Mouse (Mus musculus) heart, embryonic 10.5 days (tissue): Measurements from ENCODE around the gene Igfbp7. TPM values are rescaled to one million over a fixed set of nuclear protein-coding genes. Genes with fewer than 3 reads are reported as not detected.
A peak's percentile ranks its signal among the peaks of the same experiment; 100 is the strongest.

Source experiments
- DNase-seq: peaks from one replicate; pipeline ENCODE4 v3.0.0-alpha.2; 2017; ENCODE audit warnings: low spot score
- H3K27ac ChIP-seq: fragments of 300-500 bp; sonication (generic); 2 replicates; pipeline ENCODE4 v1.5.1; 2016; ENCODE audit warnings: mild to moderate bottlenecking
- H3K27me3 ChIP-seq: fragments of 300-500 bp; sonication (generic); 2 replicates; pipeline ENCODE4 v1.6.1; 2016; ENCODE audit warnings: mild to moderate bottlenecking; ENCODE audit not compliant: poor library complexity, insufficient read depth, severe bottlenecking
- H3K36me3 ChIP-seq: fragments of 300-500 bp; sonication (generic); 2 replicates; pipeline ENCODE4 v1.6.1; 2016; ENCODE audit warnings: mild to moderate bottlenecking, moderate library complexity
- H3K4me1 ChIP-seq: fragments of 300-500 bp; sonication (generic); 2 replicates; pipeline ENCODE4 v1.6.1; 2016; ENCODE audit warnings: mild to moderate bottlenecking
- H3K4me3 ChIP-seq: fragments of 300-500 bp; sonication (generic); 2 replicates; pipeline ENCODE4 v1.5.1; 2016; ENCODE audit warnings: mild to moderate bottlenecking, moderate library complexity
- H3K9me3 ChIP-seq: fragments of 300-500 bp; sonication (generic); 2 replicates; pipeline ENCODE4 v1.6.1; 2016; ENCODE audit warnings: mild to moderate bottlenecking, moderate library complexity
- WGBS: fragments of 180-500 bp; shearing (Covaris S2); methylation state at CpG from one replicate; pipeline ENCODE4 v1.1.7; 2016; 5-methylcytosine and 5-hydroxymethylcytosine counted together
- polyA plus RNA-seq: library from polyadenylated mRNA; unstranded; fragments of >200 nt; fragmentation: Nextera tagmentation; extraction: Ambion mirVana; gene quantifications from 2 replicates; pipeline ENCODE4 v1.2.1, GENCODE M21; 2016

Igfbp7 gene
- polyA plus RNA-seq, 1 experiment from 2014 or later: 16.6 TPM

- no peak overlapping the region for H3K27ac ChIP-seq
- peak overlapping the region; percentile 40; the same call in 1 of the 2 replicates for H3K4me3 ChIP-seq
- 10% methylated on average over 16 of the region's 16 CpGs for WGBS
- peak; percentile 92 for DNase-seq
- H3K4me1 ChIP-seq: peaks cover 20% of the 10 kb centered on the region
- H3K27me3 ChIP-seq: peaks cover 6% of the 10 kb centered on the region
- no peaks in the 10 kb centered on the region for H3K9me3 ChIP-seq
- H3K36me3 ChIP-seq: peaks cover 19% of the 10 kb centered on the region
Observed at GRCm38 (mm10) chr5:77354361-77354787, 53.5 kb downstream of the Igfbp7 start.

GRCm38 (mm10) chr5:77351691-77352090 lies 56.1 kb downstream of the Igfbp7 start:
- Histone ChIP-seq H3K27me3 (peaks cover 6% of the 10 kb centered on the region), H3K36me3 (peaks cover 46% of the 10 kb centered on the region), H3K4me3 (no peak overlapping the region), H3K27ac (no peak overlapping the region), H3K4me1 (peaks cover 6% of the 10 kb centered on the region; the same call in 1 of the 2 replicates), H3K9me3 (no peaks in the 10 kb centered on the region)
- 84% methylated on average over 9 of the region's 9 CpGs for WGBS
- DNase-seq: no peak

GRCm38 (mm10) chr5:77349971-77350658 lies 57.7 kb downstream of the Igfbp7 start:
- 90% methylated on average over 15 of the region's 15 CpGs for WGBS
- H3K36me3 ChIP-seq: peaks cover 61% of the 10 kb centered on the region

GRCm38 (mm10) chr5:77348901-77349300 lies 58.9 kb downstream of the Igfbp7 start:
- Histone ChIP-seq H3K4me1 (no peaks in the 10 kb centered on the region), H3K27ac (no peak overlapping the region), H3K27me3 (no peaks in the 10 kb centered on the region), H3K36me3 (peaks cover 72% of the 10 kb centered on the region), H3K9me3 (no peaks in the 10 kb centered on the region), H3K4me3 (no peak overlapping the region)
- 96% methylated on average over 8 of the region's 8 CpGs for WGBS
- DNase-seq: no peak

More at GRCm38 (mm10) chr5:77349971-77350658, 57.7 kb downstream of the Igfbp7 start:
- H3K27me3 ChIP-seq: peaks cover under 1% of the 10 kb centered on the region; the same call in 1 of the 2 replicates
- no peaks in the 10 kb centered on the region for H3K9me3 ChIP-seq
- no peak for DNase-seq
- no peak overlapping the region for H3K27ac ChIP-seq
- H3K4me1 ChIP-seq: peaks cover under 1% of the 10 kb centered on the region; the same call in 1 of the 2 replicates
- H3K4me3 ChIP-seq: no peak overlapping the region

GRCm38 (mm10) chr5:77340033-77340432 lies 67.8 kb downstream of the Igfbp7 start:
- Histone ChIP-seq H3K27me3 (no peaks in the 10 kb centered on the region), H3K9me3 (no peaks in the 10 kb centered on the region), H3K27ac (no peak overlapping the region), H3K4me1 (no peaks in the 10 kb centered on the region), H3K36me3 (peaks cover 88% of the 10 kb centered on the region), H3K4me3 (no peak overlapping the region)
- WGBS: 91% methylated on average over 4 of the region's 4 CpGs
- DNase-seq: no peak

- DNase-seq: no peak
- Histone ChIP-seq H3K4me1 (no peaks in the 10 kb centered on the region), H3K36me3 (peaks cover 95% of the 10 kb centered on the region), H3K4me3 (no peak overlapping the region), H3K9me3 (no peaks in the 10 kb centered on the region), H3K27ac (no peak overlapping the region), H3K27me3 (no peaks in the 10 kb centered on the region)
- 83% methylated on average over 5 of the region's 5 CpGs for WGBS
Observed at GRCm38 (mm10) chr5:77330154-77330553, 77.7 kb downstream of the Igfbp7 start.

- H3K4me3 ChIP-seq: no peak overlapping the region
- peaks cover 96% of the 10 kb centered on the region for H3K36me3 ChIP-seq
- H3K27ac ChIP-seq: no peak overlapping the region
- no peaks in the 10 kb centered on the region for H3K27me3 ChIP-seq
- no peaks in the 10 kb centered on the region for H3K9me3 ChIP-seq
- H3K4me1 ChIP-seq: no peaks in the 10 kb centered on the region
- WGBS: 74% methylated on average over 1 of the region's 1 CpGs
- no peak for DNase-seq
Observed at GRCm38 (mm10) chr5:77324936-77325335, 82.9 kb downstream of the Igfbp7 start.

- H3K36me3 ChIP-seq: peaks cover 68% of the 10 kb centered on the region
- H3K4me3 ChIP-seq: no peak overlapping the region
- H3K9me3 ChIP-seq: no peaks in the 10 kb centered on the region
- no peaks in the 10 kb centered on the region for H3K27me3 ChIP-seq
- no peak for DNase-seq
- WGBS: 89% methylated on average over 6 of the region's 6 CpGs
- peaks cover 7% of the 10 kb centered on the region; the same call in 1 of the 2 replicates for H3K4me1 ChIP-seq
- no peak overlapping the region for H3K27ac ChIP-seq
Observed at GRCm38 (mm10) chr5:77314986-77315385, 92.9 kb downstream of the Igfbp7 start.

- peaks cover 63% of the 10 kb centered on the region for H3K36me3 ChIP-seq
- peaks cover 11% of the 10 kb centered on the region for H3K4me1 ChIP-seq
- no peak for DNase-seq
- no peaks in the 10 kb centered on the region for H3K27me3 ChIP-seq
- WGBS: 90% methylated on average over 4 of the region's 4 CpGs
- no peak overlapping the region for H3K27ac ChIP-seq
- no peaks in the 10 kb centered on the region for H3K9me3 ChIP-seq
- H3K4me3 ChIP-seq: no peak overlapping the region
Observed at GRCm38 (mm10) chr5:77314206-77314605, 93.6 kb downstream of the Igfbp7 start.

GRCm38 (mm10) chr5:77309924-77310772 lies 97.7 kb downstream of the Igfbp7 start, which contains the start of the genes Noa1 and Polr2b:
Gene Noa1, minus strand, starts transcription at chr5:77310084.
Gene Polr2b, plus strand, starts transcription at chr5:77310147.
- Histone ChIP-seq H3K4me1 (peaks cover 25% of the 10 kb centered on the region), H3K4me3 (peak within 1 kb of the TSS; percentile 93), H3K36me3 (peaks cover 50% of the 10 kb centered on the region), H3K9me3 (no peaks in the 10 kb centered on the region), H3K27ac (peak within 1 kb of the TSS; percentile 94), H3K27me3 (no peaks in the 10 kb centered on the region)
- DNase-seq: peak; percentile 99
- under 1% methylated on average over 85 of the region's 85 CpGs for WGBS

- peak; percentile 77 for DNase-seq
- Histone ChIP-seq H3K9me3 (no peaks in the 10 kb centered on the region), H3K4me1 (peaks cover 25% of the 10 kb centered on the region), H3K27me3 (no peaks in the 10 kb centered on the region), H3K36me3 (peaks cover 48% of the 10 kb centered on the region), H3K4me3 (peak overlapping the region; percentile 93), H3K27ac (peak overlapping the region; percentile 94)
- under 1% methylated on average over 76 of the region's 76 CpGs for WGBS
Observed at GRCm38 (mm10) chr5:77309051-77309906, 98.6 kb downstream of the Igfbp7 start.

- Histone ChIP-seq H3K27me3 (no peaks in the 10 kb centered on the region), H3K9me3 (no peaks in the 10 kb centered on the region), H3K4me3 (peak overlapping the region; percentile 93), H3K27ac (no peak overlapping the region), H3K4me1 (peaks cover 25% of the 10 kb centered on the region), H3K36me3 (peaks cover 42% of the 10 kb centered on the region)
- DNase-seq: no peak
- WGBS: 78% methylated on average over 5 of the region's 5 CpGs
Observed at GRCm38 (mm10) chr5:77307821-77308553, 99.9 kb downstream of the Igfbp7 start.
